Mouse (Mus musculus): ENCODE measurements around the gene Rora.

GRCm38 (mm10) chr9:69086844-69087243 lies 433.3 kb downstream of the Rora start:
- TF ChIP-seq CTCF (IDR thresholded peaks at IDR 0.05; ENCODE audit: borderline replicate concordance, control insufficient read depth, extremely low read depth, insufficient read depth, low read length, poor library complexity): no peak
- TF ChIP-seq POLR2A (IDR thresholded peaks at IDR 0.05; ENCODE audit: control insufficient read depth, extremely low read depth, insufficient read depth, low read length, poor library complexity): no peak

Measured in thymus, adult 2 months (tissue).